Mouse (Mus musculus) spleen, embryonic (tissue): ENCODE results near the gene Defb9.
"Not testable (repeated sequence)": the region's sequence is repeated elsewhere in the genome, so short reads cannot be mapped to it uniquely, and the experiment has no call there.

Experiments
- CTCF ChIA-PET: fragments of 350-600 bp; sonication (Branson Sonifier 250); formaldehyde crosslinking; loops from one replicate; lab custom pipeline; 2022; lab: Charles Lee

Gene Defb9

DNA sequence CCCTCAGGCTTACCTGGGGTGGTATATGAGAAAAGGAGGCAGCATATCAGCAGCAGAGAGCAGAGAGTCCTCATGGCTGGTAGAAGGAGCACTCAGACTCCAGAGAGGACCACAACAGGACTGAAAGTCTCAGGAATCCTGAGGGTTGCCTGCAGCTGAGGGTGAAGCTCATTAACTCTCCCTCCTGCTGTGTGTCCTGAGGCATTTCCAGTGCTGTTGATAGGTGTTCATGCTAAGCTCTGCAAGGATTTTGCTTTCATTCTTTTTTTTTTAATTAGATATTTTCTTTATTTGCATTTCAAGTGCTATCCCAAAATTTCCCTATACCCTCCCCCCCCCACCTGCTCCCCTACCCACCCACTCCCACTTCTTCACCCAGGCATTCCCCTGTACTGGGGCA is at the start of gene Defb9:
Gene Defb9 (minus strand): TSS at position 101 of the 400 bp plus-strand sequence.
- CTCF ChIA-PET = not testable (repeated sequence)

- CTCF ChIA-PET = no interaction called here
Measured at GRCm38 (mm10) chr8:21932610-21933009, 47.4 kb upstream of the Defb9 start, which contains the start of gene Defb15. Defb15 (minus strand) TSS chr8:21932710.

DNA sequence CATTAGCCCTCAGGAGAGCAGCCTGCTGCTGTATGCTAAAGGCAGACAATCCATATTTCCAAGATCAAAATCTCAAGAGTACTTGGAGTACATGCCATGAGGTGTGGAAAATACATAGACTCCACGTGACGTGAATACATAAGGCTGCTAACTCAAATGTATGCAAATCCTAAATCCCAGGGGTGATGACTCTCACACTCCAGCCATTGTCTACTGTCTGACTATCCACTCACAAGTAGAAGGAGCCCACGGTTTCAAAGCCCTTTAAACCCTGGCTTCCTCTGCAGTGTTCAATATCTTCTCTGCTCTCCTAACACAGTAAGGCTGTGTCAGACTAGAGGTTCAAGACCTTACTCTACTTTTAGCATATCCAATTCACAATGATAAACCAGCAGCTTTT is 45.5 kb upstream of the Defb9 start:
- CTCF ChIA-PET = not testable (repeated sequence)

DNA sequence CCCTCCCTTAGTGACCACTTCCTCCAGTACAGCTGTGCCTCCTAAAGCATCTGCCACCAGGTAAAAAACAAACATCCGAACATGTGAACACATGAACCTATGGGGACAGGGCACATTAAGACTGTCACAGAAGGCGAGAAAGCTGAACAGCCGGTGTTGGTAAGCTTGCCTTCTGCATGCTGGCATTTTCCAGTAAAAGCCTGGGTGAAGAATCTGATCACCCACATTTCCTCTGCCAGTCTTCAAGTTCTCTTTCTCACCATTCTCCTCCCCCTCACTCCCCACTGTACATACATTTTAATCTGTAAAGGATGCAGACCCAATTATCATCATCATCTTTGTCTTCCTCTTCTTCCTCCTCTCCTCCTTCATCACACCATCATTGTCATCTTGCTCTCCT is 30.4 kb upstream of the Defb9 start:
- CTCF ChIA-PET = no interaction called here

DNA sequence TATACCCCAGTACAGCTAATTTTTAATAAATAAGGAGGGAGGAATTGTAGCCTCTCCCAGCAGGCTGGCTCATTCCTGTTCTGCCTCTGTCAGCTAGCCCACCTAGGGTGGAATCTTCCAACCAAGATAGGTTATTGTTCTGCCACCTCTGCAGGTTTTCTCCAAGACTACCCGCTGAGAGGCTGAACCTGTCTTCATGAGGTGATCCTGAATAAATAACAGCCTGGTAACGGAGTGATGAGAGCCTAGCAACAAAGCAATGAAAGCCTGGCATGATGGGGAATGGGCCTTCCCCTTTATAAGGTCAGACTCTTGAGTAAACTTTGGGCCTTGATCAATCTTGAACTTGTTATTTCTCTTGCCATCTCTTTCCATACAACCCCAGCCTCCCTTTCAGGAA is 27.3 kb upstream of the Defb9 start:
- CTCF ChIA-PET = no interaction called here

- CTCF ChIA-PET = no interaction called here
Measured at GRCm38 (mm10) chr8:21911931-21912330, 26.7 kb upstream of the Defb9 start.

- CTCF ChIA-PET = not testable (repeated sequence)
Measured at GRCm38 (mm10) chr8:21906290-21906689, 21.1 kb upstream of the Defb9 start, which contains the start of gene Defb11. Defb11 (minus strand) TSS chr8:21906412.

DNA sequence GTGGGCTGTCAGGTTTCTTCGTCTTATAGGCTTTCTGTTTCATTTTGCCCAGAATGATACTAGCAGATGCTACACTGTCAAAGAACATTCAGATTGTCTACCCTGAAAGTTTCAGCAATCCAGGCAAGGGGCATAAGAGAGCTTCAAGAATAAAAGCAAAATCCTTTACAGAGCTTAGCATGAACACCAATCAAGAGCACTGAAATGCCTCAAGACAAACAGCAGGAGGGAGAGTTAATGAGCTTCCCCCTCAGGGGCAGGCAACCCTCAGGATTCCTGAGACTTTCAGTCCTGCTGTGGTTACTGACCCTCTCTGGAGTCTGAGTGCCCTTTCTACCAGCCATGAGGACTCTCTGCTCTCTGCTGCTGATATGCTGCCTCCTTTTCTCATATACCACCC is 26.6 kb downstream of the Defb9 start, which contains the start of gene Defb10:
Gene Defb10 (plus strand): TSS at position 316 of the 400 bp plus-strand sequence.
- CTCF ChIA-PET = not testable (repeated sequence)
